Mouse (Mus musculus) regulatory T cell (primary cell): Measurements from ENCODE around the gene Rnf166.

ENCODE experiments used
- in situ Hi-C: fragments of 300-600 bp; cut with MboI, MseI; formaldehyde crosslinking; loops from one replicate; pipeline ENCODE4 v1.15.1; 2025; ENCODE audit warnings: high pct_unique_total_duplicates

Rnf166 gene

GRCm38 (mm10) chr8:122475580-122476320 lies at the start of gene Rnf166, which contains the start of gene Ctu2:
Gene Rnf166 (minus strand): TSS chr8:122476064.
Gene Ctu2 (plus strand): TSS chr8:122476143.
- in situ Hi-C loops = no loop called here

GRCm38 (mm10) chr8:122525004-122525403 lies 49.1 kb upstream of the Rnf166 start:
- in situ Hi-C loops = no loop called here

GRCm38 (mm10) chr8:122524506-122524905 lies 48.6 kb upstream of the Rnf166 start:
- in situ Hi-C loops = no loop called here

- in situ Hi-C loops = no loop called here
Observed at GRCm38 (mm10) chr8:122523652-122524360, 47.9 kb upstream of the Rnf166 start.

GRCm38 (mm10) chr8:122522796-122523651 lies 47.2 kb upstream of the Rnf166 start:
- in situ Hi-C loops = no loop called here

- in situ Hi-C loops = no loop called here
Observed at GRCm38 (mm10) chr8:122520611-122521010, 44.7 kb upstream of the Rnf166 start.

- in situ Hi-C loops = no loop called here
Observed at GRCm38 (mm10) chr8:122517541-122518190, 41.8 kb upstream of the Rnf166 start.

- in situ Hi-C loops = no loop called here
Observed at GRCm38 (mm10) chr8:122515699-122516098, 39.8 kb upstream of the Rnf166 start.

GRCm38 (mm10) chr8:122512392-122512791 lies 36.5 kb upstream of the Rnf166 start:
- in situ Hi-C loops = no loop called here

GRCm38 (mm10) chr8:122511552-122511951 lies 35.7 kb upstream of the Rnf166 start:
- in situ Hi-C loops = no loop called here

GRCm38 (mm10) chr8:122500856-122501255 lies 25.0 kb upstream of the Rnf166 start:
- in situ Hi-C loops = no loop called here

GRCm38 (mm10) chr8:122497912-122498311 lies 22.0 kb upstream of the Rnf166 start:
- in situ Hi-C loops = no loop called here

GRCm38 (mm10) chr8:122497016-122497734 lies 21.3 kb upstream of the Rnf166 start:
- in situ Hi-C loops = no loop called here

GRCm38 (mm10) chr8:122488387-122488786 lies 12.5 kb upstream of the Rnf166 start:
- in situ Hi-C loops = no loop called here

GRCm38 (mm10) chr8:122484831-122485230 lies 9.0 kb upstream of the Rnf166 start:
- in situ Hi-C loops = no loop called here

- in situ Hi-C loops = no loop called here
Observed at GRCm38 (mm10) chr8:122483877-122484276, 8.0 kb upstream of the Rnf166 start.

GRCm38 (mm10) chr8:122482448-122482847 lies 6.6 kb upstream of the Rnf166 start:
- in situ Hi-C loops = no loop called here

GRCm38 (mm10) chr8:122474951-122475560 lies 808 bp downstream of the Rnf166 start:
- in situ Hi-C loops = loop anchor here (5.0 kb wide), 2 partner anchors 43 to 98 kb away; partner anchors contain the start of genes Cyba and Zc3h18

GRCm38 (mm10) chr8:122473911-122474421 lies 1.9 kb downstream of the Rnf166 start:
- in situ Hi-C loops = loop anchor here (5.0 kb wide), 2 partner anchors 42 to 97 kb away; partner anchors contain the start of genes Cyba and Zc3h18

GRCm38 (mm10) chr8:122470691-122471090 lies 5.2 kb downstream of the Rnf166 start:
- in situ Hi-C loops = loop anchor here (5.0 kb wide), 2 partner anchors 38 to 93 kb away; partner anchors contain the start of genes Cyba and Zc3h18
